Mouse (Mus musculus): ENCODE results near the gene Pde4c.

DNA sequence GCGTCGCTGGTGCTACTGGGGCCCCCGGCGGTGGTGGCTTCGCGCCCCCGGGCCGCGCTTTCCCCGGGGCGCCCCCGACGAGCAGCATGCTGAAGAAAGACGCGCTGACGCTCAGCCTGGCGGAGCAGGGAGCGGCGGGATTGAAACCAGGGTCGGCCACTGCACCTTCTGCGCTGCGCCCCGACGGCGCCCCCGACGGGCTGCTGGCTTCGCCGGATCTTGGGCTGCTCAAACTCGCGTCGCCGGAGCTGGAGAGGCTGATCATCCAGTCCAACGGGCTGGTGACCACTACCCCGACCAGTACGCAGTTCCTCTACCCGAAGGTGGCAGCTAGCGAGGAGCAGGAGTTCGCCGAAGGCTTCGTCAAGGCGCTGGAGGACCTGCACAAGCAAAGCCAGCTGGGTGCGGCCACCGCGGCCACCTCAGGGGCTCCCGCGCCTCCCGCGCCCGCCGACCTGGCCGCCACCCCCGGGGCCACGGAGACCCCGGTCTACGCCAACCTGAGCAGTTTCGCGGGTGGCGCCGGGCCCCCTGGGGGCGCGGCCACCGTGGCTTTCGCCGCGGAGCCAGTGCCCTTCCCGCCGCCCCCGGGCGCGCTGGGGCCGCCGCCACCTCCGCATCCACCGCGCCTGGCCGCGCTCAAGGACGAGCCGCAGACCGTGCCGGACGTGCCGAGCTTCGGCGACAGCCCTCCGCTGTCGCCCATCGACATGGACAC, 24.2 kb upstream of the Pde4c start:
- no peak for TF ChIP-seq MXI1 (IDR thresholded peaks at IDR 0.05; ENCODE audit: low read depth, low read length)
- no peak for TF ChIP-seq ZC3H11A (IDR thresholded peaks at IDR 0.05; ENCODE audit: low read depth, low read length)
- no peak for TF ChIP-seq USF1 (IDR thresholded peaks at IDR 0.05; ENCODE audit: low read depth, low read length)
- no peak; a peak in 1 of 4 replicates for TF ChIP-seq CTCF (conservative IDR thresholded peaks at IDR 0.05 in 1 of 2, IDR thresholded peaks at IDR 0.05 in 1 of 2; ENCODE audit: low read depth in 2 of 2, low read length in 2 of 2)
- no peak for TF ChIP-seq SMC3 (IDR thresholded peaks at IDR 0.05; ENCODE audit: low read depth, low read length)
- TF ChIP-seq NRF1 (IDR thresholded peaks at IDR 0.05; ENCODE audit: low read depth, low read length) = no peak
- TF ChIP-seq ELF1 (IDR thresholded peaks at IDR 0.05; ENCODE audit: low read depth, low read length) = peak; percentile 0; the same call in 1 of the 2 replicates
- no peak for TF ChIP-seq MAFK (IDR thresholded peaks at IDR 0.05; ENCODE audit: insufficient replicate concordance, low read length)
- TF ChIP-seq POLR2A (IDR thresholded peaks at IDR 0.05; ENCODE audit: low read depth, low read length) = no peak; the same call in 1 of the 2 replicates
- no peak for TF ChIP-seq MYC (IDR thresholded peaks at IDR 0.05; ENCODE audit: low read depth, low read length)
- peak; percentile 90 for TF ChIP-seq UBTF (IDR thresholded peaks at IDR 0.05; ENCODE audit: low read depth, low read length)

All from CH12.LX (cell line).